Mouse (Mus musculus): ENCODE measurements around the gene Dnajc25.
A peak's percentile ranks its signal among the peaks of the same experiment; 100 is the strongest.

The Dnajc25 gene

DNA sequence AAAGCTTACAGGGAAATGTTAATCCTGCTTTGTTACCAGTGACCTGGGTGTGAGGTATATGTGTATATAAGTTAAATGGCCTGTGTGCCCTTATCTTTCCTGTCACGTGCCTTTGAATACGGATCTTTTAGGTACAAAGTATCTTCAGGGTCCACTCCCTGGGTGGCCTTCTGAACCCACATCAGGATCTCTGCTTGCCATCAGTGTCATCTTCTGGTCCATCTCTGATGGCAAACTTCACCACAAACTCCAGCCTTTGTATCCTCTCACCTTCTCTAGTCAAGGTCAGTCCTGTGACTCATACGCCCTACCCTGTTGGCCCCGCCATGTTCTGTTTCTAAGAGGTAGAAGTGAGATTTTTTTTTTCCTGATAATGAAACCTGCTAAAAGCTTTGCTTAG lies at the start of gene Dnajc25:
TSS of gene Dnajc25 (plus strand) at position 301 of the 400 bp plus-strand sequence.
- no peak for DNase-seq (ENCODE audit: low spot score)

DNA sequence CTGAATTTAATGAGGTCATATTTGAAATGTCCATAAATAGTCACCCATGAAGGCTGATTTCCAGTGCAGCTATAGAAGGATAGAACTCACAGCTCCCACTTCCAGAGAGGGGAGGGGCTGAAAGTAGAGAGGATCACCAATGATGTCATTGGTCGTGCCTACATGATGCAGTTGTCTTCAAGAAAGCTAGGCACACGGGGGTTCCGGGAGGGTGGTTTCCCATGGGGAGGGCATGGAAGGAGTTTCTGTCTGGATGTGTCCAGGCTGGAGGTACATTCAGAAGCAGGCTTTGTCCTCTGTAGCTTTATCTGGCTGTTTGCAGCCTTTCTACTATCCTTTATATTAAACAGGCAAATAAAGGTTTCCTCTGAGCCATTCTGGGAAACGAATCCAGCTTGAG lies 46.5 kb upstream of the Dnajc25 start:
- no peak for DNase-seq (ENCODE audit: low spot score)

DNA sequence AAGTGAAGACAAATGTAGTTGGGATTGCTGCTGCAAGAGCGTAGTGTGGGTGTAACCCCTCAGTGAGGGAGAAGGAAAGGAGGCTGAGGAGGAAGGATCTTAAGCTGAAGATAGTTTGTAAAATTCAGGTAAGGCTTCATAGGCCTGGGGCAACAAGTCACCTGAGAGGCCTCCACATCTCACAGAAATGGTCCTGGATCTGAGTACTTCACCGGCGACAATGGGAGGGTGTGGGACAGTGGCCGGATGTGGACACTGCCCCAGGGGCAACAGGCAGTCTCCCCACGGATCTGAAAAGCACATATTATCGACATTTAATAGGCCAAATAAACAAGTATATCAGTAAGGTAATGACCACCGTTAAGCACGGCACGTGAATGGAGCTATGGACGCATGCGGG lies 42.2 kb upstream of the Dnajc25 start:
- DNase-seq (ENCODE audit: low spot score), result no peak

DNA sequence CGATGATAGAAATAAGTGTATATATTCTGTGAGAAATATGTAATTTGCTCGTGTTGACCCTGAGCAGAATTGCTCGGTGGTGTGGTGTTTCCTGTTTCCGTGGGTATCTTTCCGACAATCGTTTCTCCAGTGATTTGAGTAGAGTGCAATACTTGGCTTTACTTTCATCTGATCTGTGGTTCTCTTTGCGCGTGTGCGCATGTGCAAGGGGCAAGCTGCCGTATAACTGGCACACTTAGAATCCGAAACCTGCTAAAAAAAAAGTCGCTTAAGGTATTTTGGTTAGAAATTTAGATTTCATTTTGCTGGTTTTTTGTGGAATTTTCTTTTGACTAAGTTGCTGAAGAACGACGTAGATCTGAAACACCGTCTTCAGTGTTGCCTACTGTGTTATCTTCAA lies 33.1 kb upstream of the Dnajc25 start:
- DNase-seq (ENCODE audit: low spot score), result no peak

DNA sequence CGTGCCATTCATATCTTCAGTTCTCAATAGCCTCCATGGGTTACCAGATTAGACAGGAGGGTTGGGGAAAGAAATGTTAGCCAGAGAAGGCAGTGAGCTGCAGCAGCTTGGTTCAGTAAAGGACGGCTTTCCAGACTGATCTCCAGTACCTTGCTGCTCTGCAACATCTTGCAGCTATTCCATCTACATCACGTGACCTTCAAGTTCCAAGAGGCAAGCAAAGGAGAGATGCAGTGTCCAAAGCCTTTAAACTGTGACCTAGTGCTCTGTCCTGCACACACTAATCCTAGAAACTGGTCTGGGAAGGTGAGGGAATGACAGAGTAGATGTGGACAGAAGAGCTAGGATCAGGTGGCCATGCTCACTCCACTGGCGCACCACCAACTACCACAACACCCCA lies 31.6 kb upstream of the Dnajc25 start:
- no peak for DNase-seq (ENCODE audit: low spot score)

DNA sequence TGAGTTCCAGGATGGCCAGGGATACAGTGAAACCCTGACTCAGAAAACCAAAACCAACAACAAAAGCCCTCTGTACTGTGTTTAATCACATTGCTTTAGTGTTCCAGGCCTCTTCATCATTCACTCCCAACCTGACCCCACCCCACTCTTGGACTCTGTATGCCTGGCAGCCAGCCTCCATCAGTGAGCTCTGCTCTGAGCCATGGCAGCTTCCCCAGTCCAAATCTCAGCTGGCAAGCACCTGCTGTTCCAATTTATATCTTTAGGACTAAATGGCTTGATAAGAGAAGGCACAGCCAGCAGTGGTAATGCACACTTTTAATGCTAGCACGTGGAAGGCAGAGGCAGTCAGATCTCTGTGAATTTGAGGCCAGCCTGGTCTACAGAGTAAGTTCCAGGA lies 29.7 kb upstream of the Dnajc25 start:
- no peak for DNase-seq (ENCODE audit: low spot score)

DNA sequence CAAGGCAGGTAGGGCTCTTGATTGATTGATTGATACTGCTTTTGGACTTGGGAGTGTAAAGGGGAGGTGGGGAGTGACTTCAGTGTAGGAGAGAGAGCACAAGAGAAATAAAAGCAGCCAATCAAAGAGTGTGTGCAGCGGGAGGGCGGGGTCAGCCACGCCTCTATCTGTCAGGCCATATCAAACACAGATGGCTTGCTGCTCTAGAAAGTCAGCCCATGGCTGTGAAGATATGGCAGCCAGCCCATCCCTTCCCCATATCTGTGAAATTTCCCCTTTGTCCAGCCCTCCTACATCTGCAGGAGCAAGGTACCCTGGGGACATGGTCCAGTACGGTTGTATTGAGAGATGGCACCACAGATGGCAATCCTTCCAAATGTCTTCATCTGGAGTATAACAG lies 24.2 kb upstream of the Dnajc25 start:
- DNase-seq (ENCODE audit: low spot score), result no peak

DNA sequence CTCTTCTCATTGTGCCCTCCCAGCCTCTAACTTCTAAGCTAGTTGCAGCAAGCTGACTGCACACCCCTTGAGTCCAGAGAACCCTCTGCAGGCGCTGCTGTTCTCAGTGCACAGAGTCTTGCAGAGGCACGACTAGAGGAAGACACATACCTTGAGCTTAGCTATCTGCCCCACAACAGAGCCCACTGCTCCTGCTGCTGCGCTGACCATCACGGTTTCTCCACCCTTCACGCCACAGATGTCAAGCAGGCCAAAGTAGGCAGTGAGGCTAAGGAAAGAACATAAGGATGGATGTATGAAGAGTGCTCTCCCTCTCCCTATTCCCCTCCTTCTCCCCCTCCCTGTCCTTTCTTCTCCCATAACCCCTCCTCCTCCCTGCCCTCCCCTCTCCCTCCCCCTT lies 19.2 kb upstream of the Dnajc25 start:
- no peak for DNase-seq (ENCODE audit: low spot score)

DNA sequence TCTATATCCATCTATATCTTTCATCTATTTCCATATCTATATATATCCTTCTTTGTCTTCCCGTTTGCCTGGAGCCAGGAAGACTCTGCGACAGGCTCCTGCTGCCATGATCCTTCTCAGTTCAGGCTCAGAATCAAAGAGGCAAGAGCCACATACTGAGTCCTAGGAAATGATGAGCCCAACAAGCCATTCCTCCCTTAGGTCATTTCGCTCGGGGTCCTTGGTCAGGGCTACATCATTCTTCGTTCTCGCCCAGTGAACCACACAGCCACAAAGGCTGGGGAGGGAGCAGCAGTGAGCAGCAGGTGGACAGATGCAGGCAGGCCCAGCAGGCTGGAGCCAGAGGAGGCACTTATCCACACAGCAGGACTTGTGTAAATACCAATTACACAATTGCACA lies 13.4 kb upstream of the Dnajc25 start:
- no peak for DNase-seq (ENCODE audit: low spot score)

DNA sequence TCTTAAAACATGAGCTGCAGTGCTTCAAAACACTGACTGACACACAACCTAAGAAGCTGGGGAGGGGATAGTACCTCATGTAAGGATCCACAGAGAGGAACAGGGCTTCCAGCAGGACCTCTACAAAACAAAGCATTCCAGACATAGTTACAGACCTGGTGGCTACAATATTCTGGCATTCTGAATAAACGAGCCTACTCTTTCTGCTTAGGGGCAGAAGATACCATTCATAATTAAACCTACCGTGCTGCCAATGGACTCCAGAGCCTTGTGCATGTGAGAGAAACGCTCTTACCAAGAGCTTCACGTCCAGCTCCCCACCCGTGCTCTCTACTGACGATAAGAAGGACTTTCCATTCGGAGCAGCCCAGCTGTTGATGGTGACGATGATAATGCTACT lies 12.1 kb upstream of the Dnajc25 start:
- DNase-seq (ENCODE audit: low spot score), result no peak

DNA sequence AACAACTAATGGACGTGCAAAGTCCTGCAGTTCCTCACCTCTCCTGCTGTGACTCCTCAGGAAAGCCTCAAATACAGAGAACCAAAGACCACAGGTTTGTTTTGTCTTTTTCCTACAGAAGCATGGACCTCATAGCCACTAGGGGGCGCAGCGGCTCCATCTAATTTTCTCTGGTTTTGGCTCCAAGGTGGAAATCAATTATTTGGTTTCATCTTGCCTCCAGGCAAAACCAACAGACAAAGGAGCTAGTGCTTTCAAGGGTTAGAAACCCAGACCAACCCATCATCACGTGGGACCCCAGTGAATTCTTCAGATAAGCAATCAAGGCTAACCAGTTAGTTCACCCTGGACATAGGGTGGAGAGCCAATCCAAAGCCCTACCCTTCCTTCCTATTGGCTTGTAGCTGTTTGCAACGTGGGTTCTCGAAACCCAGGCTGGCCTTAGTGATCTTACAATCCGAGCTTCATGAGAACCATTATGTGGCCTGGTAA lies 9.7 kb upstream of the Dnajc25 start:
- DNase-seq (ENCODE audit: low spot score), result peak; percentile 67

DNA sequence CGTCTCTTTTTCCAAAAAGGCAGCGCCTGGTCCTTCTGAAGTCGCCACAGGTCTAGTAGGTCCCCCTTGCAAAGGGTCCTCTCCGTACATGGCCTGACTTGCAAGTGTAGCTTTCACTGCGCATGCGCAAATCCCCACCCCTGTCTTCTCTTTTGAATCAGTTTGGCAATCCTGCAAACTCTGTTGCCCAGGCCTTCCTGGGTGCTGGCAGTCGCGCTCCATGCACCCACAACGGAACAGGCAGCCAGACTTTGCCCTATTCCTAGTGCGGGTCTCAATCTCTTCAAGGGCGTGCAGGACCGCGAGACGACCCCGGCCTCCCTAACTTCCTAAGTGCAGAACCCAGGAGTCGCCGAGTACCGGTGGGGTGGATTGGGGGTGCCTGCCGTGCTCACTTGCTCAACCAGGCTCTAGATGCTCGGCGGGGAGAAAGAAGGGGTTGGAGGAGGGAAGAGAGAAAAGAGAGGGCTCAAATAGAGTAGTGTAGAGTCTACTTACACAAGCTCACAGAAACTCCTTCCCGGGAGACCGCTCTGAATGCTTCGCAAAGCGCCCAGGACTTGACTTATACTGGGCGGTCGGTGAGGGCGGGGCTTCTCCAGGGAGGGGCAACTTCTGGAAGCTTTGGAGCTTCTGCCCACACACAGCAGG lies 8.2 kb upstream of the Dnajc25 start, which contains the start of gene Ptgr1:
TSS of gene Ptgr1 (minus strand) at position 580 of the 651 bp plus-strand sequence.
- DNase-seq (ENCODE audit: low spot score), result peak; percentile 85

DNA sequence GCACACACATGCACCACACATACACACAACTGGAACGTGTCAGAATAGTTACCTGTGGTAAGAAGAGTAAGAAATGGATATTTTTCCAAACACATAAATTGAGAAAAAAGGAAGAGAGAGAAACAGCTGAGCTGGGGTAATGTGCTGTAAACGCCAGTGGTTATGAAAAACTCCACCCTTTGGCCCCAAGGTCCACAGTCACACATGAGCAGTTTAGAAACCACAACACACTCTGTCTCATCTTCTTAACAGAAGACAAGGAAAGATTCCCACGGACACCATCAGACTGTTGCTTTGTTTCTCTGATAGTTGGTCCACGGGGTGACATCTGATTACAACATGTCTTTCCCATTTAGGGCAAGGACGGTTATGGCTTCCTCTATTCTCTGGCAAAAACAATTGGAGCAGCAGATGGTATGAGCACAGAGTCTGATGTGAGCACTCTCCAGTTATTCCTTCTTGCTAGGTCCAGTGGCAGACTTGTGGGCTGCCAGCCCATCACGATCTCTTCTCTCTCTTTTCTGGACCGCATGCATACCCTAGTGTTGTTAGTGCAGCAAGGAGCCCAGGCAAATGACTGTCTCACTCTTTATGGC lies 5.5 kb upstream of the Dnajc25 start:
- no peak for DNase-seq (ENCODE audit: low spot score)

DNA sequence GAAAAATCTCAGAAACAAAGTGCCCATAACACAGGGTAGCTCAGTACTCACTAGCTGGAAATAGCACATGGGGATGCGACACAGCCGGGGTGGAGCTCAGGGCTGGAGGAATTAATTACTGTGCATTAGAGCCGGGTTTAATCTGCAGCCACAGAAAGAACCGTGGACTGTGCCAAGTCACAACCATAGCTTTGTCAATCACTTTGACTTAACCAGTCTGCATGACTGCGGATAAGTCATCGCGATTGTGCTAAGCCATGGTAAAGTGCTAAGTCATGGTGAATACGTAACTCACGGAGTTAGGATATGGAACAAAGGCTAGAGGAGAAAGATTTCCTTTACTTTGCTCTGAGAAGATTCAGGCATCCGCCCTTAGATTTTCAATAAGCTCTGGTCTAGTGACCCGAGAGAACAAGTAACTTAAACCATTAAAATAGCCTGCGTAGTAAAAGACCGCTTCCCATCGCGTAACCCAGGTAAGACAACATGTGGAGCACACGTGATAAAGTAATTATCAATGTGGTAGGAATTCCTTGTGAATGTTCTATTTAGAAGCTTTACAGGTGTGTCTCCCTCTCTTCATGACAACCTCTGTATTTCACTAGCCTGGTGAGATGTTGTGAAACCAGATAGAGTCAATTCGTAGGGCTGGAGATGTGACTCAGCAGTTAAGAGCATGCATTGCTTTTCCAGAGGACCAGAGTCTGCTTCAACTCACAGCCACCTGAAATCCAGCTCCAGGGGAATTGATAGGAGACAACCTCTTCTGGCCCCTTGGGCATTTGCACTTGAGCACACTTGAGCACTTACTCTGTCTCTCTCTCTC lies 4.0 kb upstream of the Dnajc25 start:
- no peak for DNase-seq (ENCODE audit: low spot score)

DNA sequence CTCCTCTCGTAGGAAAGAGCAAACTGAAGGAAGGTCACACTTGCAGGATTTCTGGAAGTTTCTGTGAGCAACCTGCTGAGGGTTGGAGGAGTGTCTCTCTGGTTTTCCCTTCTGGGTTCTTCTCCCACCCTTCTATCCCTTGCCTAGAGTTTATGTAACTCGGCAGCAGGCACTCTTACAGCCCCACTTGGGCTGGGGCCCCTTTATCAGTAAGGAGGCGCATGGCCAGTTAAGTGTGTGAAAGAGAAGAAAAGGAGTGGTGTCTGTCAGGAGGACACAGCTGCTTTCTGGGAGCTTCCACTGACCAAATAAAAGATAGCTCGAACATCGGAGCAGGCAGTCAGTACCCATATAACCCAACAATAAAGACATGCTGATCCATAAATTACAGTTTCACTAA lies 2.7 kb upstream of the Dnajc25 start:
- no peak for DNase-seq (ENCODE audit: low spot score)

DNA sequence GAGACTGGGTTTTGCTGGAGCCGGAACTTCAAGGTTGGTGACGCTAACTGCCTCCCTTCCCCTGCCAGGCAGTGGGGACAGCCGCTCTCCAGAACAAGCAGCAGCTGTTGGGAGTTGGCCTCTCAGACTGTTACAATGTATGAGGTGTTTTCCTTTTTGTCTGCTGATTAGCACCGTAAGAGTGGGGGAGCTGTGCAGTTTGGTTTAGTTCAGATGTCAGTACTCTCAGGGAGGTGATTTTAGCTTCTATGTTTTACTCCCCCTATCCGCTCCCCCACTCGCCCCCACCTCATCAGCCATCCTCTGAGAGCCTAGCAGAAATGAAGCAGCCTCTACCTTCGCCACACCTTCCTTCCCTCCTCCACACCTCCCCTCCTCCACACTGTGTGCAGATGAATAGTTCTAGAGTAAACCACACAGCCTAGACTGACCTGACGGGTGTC lies 410 bp downstream of the Dnajc25 start:
- no peak for DNase-seq (ENCODE audit: low spot score)

DNA sequence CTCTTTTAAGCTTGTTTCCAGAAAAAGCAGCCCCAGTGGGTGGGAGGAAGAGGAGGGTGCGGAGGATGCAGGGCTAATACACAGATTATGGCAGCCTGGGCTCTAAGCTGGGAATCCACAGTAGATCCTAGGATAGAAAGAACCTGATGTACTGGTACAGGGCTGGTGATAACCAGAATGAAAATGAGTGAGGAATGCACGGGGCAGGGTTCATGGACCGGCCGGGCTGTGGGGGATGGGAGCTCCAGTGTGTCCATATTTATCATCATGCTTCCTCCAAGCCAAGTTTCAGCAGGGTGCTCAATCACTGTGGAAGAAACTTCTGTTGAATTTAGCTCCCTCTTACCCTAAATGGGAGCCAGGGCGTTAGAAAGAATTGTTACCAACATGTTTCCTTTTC lies 2.2 kb downstream of the Dnajc25 start:
- DNase-seq (ENCODE audit: low spot score), result no peak

DNA sequence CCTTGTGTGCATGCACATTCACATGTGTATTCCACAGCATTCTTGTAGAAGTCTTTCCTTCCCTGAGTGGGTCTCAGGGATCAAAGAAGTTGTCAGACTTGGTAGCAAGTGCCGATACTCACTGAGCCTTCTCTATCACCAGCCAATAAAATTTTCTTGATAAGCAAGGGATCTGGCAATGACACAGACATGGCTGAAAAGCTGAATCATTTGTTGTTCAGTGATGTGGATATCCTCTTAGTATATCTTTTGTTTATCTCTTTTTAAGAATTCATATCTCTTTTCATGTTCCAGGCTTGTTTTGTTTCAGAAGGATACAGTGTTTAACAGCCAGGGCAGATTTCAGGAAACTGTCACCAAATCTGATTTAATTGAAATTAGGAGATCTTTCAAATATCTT lies 3.8 kb downstream of the Dnajc25 start:
- no peak for DNase-seq (ENCODE audit: low spot score)

DNA sequence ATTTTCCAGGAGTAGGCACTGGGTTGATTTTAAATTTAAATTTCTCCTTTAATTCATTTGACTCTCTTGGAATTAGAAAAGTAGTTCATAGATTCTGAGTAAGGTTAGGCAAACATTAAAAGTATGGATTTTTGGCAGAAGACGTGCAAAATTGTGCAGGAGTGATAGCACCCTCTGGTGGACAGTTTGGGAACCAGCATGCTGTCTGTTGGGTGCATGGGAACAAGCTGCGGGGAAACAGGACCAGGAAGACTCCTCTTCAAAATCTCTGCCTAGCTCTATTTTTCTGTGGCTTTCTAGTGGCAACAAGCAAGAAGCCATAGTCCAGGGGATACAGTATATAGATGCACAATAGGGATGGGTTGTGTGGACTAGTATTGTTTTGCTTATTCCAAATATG lies 4.8 kb downstream of the Dnajc25 start:
- peak; percentile 37 for DNase-seq (ENCODE audit: low spot score)

DNA sequence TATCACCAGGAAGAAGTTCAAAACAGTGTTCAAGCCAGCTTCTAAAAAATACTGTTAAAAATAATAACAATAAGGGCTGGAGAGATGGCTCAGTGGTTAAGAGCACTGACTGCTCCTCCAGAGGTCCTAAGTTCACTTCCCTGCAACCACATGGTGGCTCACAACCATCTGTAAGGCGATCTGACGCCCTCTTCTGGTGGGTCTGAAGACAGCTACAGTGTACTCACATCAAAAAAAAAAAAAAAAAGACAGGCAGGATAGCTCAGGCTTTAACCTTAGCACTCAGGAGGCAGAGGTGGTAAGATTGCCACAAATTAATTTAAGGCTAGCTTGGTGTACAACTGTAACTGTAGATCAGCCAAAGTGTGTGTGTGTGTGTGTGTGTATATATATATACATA lies 5.8 kb downstream of the Dnajc25 start:
- DNase-seq (ENCODE audit: low spot score), result no peak

DNA sequence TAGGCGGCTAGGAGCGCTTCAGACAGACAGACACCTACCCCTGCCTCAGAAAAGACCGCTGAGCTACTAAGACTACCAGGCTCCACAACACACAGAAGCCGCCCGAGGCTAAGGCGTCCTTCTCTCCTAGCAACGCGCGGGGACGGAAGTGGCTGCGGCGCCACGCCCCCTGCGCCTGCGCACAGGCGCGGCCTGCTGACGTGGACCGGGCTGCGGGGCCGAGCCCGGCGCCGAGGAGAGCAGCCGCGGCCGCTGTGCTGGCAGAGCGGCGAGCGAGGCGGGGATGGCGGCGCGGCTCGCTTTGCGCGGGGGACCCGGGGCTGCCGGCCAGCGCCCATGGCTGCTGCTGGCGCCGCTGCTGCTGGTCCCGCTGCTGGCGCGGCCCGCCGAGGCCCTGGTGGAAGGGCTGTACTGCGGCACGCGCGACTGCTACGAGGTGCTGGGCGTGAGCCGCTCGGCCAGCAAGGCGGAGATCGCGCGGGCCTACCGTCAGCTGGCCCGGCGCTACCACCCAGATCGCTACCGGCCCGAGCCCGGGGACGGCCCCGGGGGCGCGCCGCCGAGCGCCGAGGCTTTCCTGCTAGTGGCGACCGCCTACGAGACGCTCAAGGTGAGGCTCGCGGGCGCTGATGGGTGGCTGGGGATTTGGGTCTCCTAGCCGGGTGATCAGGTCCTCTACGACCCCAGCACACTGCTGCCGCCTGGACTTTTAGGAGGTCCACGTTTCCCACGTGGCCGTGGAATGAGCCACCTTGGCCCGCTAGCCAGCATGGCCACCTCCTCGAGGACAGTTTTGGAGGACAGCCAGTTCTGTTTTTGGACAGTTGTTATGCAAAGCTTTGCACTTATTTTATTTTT lies 8.3 kb downstream of the Dnajc25 start, which contains the start of gene Gm20503:
TSS of gene Gm20503 (plus strand) at position 263 of the 858 bp plus-strand sequence.
- DNase-seq (ENCODE audit: low spot score), result peak; percentile 86

DNA sequence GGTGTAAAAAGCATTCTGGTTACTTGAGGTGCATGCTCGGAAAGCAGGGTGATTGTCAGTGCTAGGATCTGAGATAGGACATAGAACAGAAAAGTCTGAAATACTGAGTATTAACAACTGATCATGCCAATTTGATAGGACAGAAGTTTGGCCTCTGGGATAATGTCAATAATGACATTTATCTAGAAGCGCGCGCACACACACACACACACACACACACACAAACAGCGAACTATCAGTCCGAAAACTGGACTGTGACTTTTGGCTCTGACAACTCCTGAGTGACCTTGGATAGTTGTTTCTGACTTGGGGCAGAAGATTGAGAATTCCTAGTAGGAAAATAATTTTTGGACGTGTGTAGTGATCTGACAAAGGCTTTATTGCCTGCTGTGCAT lies 8.9 kb downstream of the Dnajc25 start:
- DNase-seq (ENCODE audit: low spot score), result no peak

All from yolk sac, embryonic 10.5 days (tissue).